9 mouse cellular contexts compared by ENCODE assay signal in the genomic region with DNA sequence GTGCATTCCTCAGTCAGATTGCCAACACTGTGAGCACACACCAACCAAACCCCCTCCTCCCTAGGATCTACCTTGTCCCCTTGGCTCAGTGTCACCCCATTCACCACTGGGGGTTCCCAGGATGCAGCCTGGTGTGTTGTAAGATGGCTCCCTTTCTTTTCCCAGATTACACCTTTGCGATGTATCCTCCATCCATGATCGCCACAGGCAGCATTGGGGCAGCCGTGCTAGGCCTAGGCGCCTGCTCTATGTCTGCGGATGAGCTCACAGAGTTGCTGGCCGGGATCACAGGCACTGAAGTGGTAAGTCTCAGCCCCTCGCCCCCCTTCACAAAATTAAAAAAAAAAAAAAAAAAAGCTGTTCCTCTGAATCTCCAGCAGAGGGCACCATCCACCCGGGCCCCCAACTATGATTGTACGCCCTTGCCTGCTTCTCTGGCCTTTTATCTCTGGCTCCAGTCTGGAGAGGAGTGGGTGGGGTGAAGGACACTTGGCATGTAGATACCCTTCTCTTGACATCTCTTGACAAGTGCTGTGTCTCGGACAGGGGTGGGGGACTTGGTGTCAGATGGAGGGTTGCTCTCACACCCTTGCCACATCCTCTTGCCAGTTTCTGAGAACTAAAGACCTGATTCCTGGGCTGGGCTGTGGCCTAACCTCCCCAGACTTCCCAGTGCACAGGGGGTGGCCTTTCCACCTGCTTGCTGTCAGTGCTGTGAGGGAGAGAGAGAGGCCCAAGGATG. TPM values are rescaled to one million over a fixed set of nuclear protein-coding genes. Genes with fewer than 3 reads are reported as not detected.
A peak's percentile ranks its signal among the peaks of the same experiment; 100 is the strongest.
DNase-seq lines count a peak whose midpoint lies in the region; ATAC-seq and TF ChIP-seq lines count a peak whose summit lies in the region.
"Had no signal": no experiment of that assay in that cellular context is flagged by ENCODE, and none has a peak within 500 bp of the region (broad histone marks: within the 10 kb centered on the region; RNA-seq: fewer than 3 reads in every experiment).

No protein-coding gene starts in this region.

- peak overlapping the region; percentile 90 for H3K27ac ChIP-seq in forebrain, embryonic 10.5 days
- no peak overlapping the region for H3K27ac ChIP-seq in forebrain, embryonic 15.5 days (replicated peaks)
- peak overlapping the region; percentile 89; the same call in 1 of the 2 replicates for H3K27ac ChIP-seq in limb, embryonic 10.5 days
- peak overlapping the region; percentile 54; the same call in 1 of the 2 replicates for H3K27ac ChIP-seq in midbrain, embryonic 12.5 days (replicated peaks)
- peak overlapping the region; percentile 94 for H3K27ac ChIP-seq in thymus, adult 2 months (ENCODE audit: control insufficient read depth, insufficient read depth, low read length)

- 32% methylated on average over 10 of the region's 10 CpGs for WGBS in forebrain, embryonic 10.5 days
- WGBS in forebrain, embryonic 15.5 days: 28% methylated on average over 10 of the region's 10 CpGs
- 30% methylated on average over 10 of the region's 10 CpGs for WGBS in limb, embryonic 10.5 days
- 22% methylated on average over 10 of the region's 10 CpGs for WGBS in midbrain, embryonic 12.5 days
- 22% methylated on average over 10 of the region's 10 CpGs for WGBS in thymus, adult 2 months

- H3K4me3 ChIP-seq in forebrain, embryonic 10.5 days: peak overlapping the region; percentile 80; the same call in 1 of the 2 replicates
- no peak overlapping the region for H3K4me3 ChIP-seq in forebrain, embryonic 15.5 days
- no peak overlapping the region for H3K4me3 ChIP-seq in limb, embryonic 10.5 days
- no peak overlapping the region for H3K4me3 ChIP-seq in midbrain, embryonic 12.5 days
- peak overlapping the region; percentile 92 for H3K4me3 ChIP-seq in thymus, adult 2 months (ENCODE audit: control insufficient read depth, insufficient read depth, low read length)

- H3K27me3 ChIP-seq in forebrain, embryonic 10.5 days (ENCODE audit: poor library complexity, severe bottlenecking): no peaks in the 10 kb centered on the region
- H3K27me3 ChIP-seq in forebrain, embryonic 15.5 days: no peaks in the 10 kb centered on the region
- no peaks in the 10 kb centered on the region for H3K27me3 ChIP-seq in limb, embryonic 10.5 days (ENCODE audit: low read depth, poor library complexity, severe bottlenecking)
- no peaks in the 10 kb centered on the region for H3K27me3 ChIP-seq in midbrain, embryonic 12.5 days
- no peaks in the 10 kb centered on the region for H3K27me3 ChIP-seq in thymus, adult 2 months (ENCODE audit: control insufficient read depth, insufficient read depth, low read length)
- H3K27me3 ChIP-seq: Patski had no signal

- no peaks in the 10 kb centered on the region for H3K9me3 ChIP-seq in forebrain, embryonic 10.5 days
- H3K9me3 ChIP-seq in forebrain, embryonic 15.5 days: no peaks in the 10 kb centered on the region
- H3K9me3 ChIP-seq in limb, embryonic 10.5 days (replicated peaks): no peaks in the 10 kb centered on the region
- H3K9me3 ChIP-seq in midbrain, embryonic 12.5 days: no peaks in the 10 kb centered on the region

- peaks cover 69% of the 10 kb centered on the region for H3K36me3 ChIP-seq in forebrain, embryonic 10.5 days (replicated peaks)
- H3K36me3 ChIP-seq in forebrain, embryonic 15.5 days: peaks cover 31% of the 10 kb centered on the region
- peaks cover 68% of the 10 kb centered on the region for H3K36me3 ChIP-seq in limb, embryonic 10.5 days
- H3K36me3 ChIP-seq in midbrain, embryonic 12.5 days: peaks cover 48% of the 10 kb centered on the region
- H3K36me3 ChIP-seq in thymus, adult 2 months (ENCODE audit: control insufficient read depth, insufficient read depth, low read length): peaks cover 66% of the 10 kb centered on the region

- TF ChIP-seq POLR2A in thymus, adult 2 months (IDR thresholded peaks at IDR 0.05; ENCODE audit: control insufficient read depth, extremely low read depth, insufficient read depth, low read length, poor library complexity): no peak

- H3K9ac ChIP-seq in forebrain, embryonic 15.5 days (replicated peaks): no peak overlapping the region
- H3K9ac ChIP-seq in midbrain, embryonic 12.5 days (replicated peaks): peak overlapping the region; percentile 20; the same call in 1 of the 2 replicates

- ATAC-seq in forebrain, embryonic 15.5 days (replicated peaks): no peak
- ATAC-seq in granulocyte monocyte progenitor cell, adult 5-6 weeks (replicated peaks; ENCODE audit: poor library complexity, severe bottlenecking): 0 out of 2 replicates have a peak, but pooled peaks have one; percentile 1
- ATAC-seq in midbrain, embryonic 12.5 days (ENCODE audit: low FRiP score, low read depth): 0 out of 2 replicates have a peak, but pooled peaks have one; percentile 3
- ATAC-seq: Patski had no signal

- TF ChIP-seq CTCF in thymus, adult 2 months (IDR thresholded peaks at IDR 0.05; ENCODE audit: borderline replicate concordance, control insufficient read depth, extremely low read depth, insufficient read depth, low read length, poor library complexity): peak; percentile 75; the same call in 1 of the 2 replicates

- H3K4me1 ChIP-seq in forebrain, embryonic 10.5 days: peaks cover 54% of the 10 kb centered on the region
- peaks cover 40% of the 10 kb centered on the region for H3K4me1 ChIP-seq in forebrain, embryonic 15.5 days
- H3K4me1 ChIP-seq in limb, embryonic 10.5 days: peaks cover 39% of the 10 kb centered on the region
- H3K4me1 ChIP-seq in midbrain, embryonic 12.5 days: peaks cover 46% of the 10 kb centered on the region
- H3K4me1 ChIP-seq in thymus, adult 2 months (replicated peaks; ENCODE audit: control insufficient read depth, insufficient read depth, low read length): peaks cover 68% of the 10 kb centered on the region

- H3K4me2 ChIP-seq in forebrain, embryonic 15.5 days (replicated peaks): no peak overlapping the region
- H3K4me2 ChIP-seq in midbrain, embryonic 12.5 days (replicated peaks): peak overlapping the region; percentile 95; the same call in 1 of the 2 replicates

- peak; percentile 52 for DNase-seq in forebrain, embryonic 10.5 days (ENCODE audit: extremely low spot score, low spot score)
- peak; percentile 64 to 71 for DNase-seq in CD8-positive naive resting alpha-beta T cell, adult 2 months (ENCODE audit: low read depth in 2 of 2, low spot score in 2 of 2)
- peak; percentile 60 for DNase-seq in c-Kit-positive CD71-negative TER-119-negative erythroid progenitor cells, embryonic 14.5 days (ENCODE audit: low read depth)
- peak; percentile 70 for DNase-seq in limb, embryonic 10.5 days (ENCODE audit: low spot score)
- DNase-seq in thymus, adult 2 months: peak; percentile 58

RNA-seq across cellular contexts. Expression of a gene that starts 13.3 kb away (rescaled TPM):
- 43.2 and 45.4 TPM in 2 replicates for polyA plus RNA-seq in forebrain, embryonic 10.5 days (2016; fragmentation: Nextera tagmentation; extraction: Ambion mirVana)
- polyA plus RNA-seq in forebrain, embryonic 15.5 days (2015; fragmentation: Nextera tagmentation; extraction: Ambion mirVana): 32.5 and 33.8 TPM in 2 replicates
- 16.2 and 17.8 TPM in 2 replicates for total RNA-seq in granulocyte monocyte progenitor cell, adult 5-6 weeks (2014; fragmentation: Nextera tagmentation)
- total RNA-seq in granulocyte monocyte progenitor cell, adult 5-6 weeks (2017): 12.6 and 16.0 TPM in 2 replicates
- polyA plus RNA-seq in limb, embryonic 10.5 days (2016; fragmentation: Nextera tagmentation; extraction: Ambion mirVana): 41.3 and 48.3 TPM in 2 replicates
- 30.8 and 31.5 TPM in 2 replicates for polyA plus RNA-seq in midbrain, embryonic 12.5 days (2016; fragmentation: Nextera tagmentation; extraction: Ambion mirVana)
- 14.2 and 16.9 TPM in 2 replicates for polyA plus RNA-seq in thymus, adult 2 months (2012; rRNA removed)

RNA-seq across cellular contexts. Expression of a gene that starts 13.4 kb away (rescaled TPM):
- 43.4 and 47.5 TPM in 2 replicates for polyA plus RNA-seq in forebrain, embryonic 10.5 days (2016; fragmentation: Nextera tagmentation; extraction: Ambion mirVana)
- 45.5 and 50.2 TPM in 2 replicates for polyA plus RNA-seq in forebrain, embryonic 15.5 days (2015; fragmentation: Nextera tagmentation; extraction: Ambion mirVana)
- total RNA-seq in granulocyte monocyte progenitor cell, adult 5-6 weeks (2014; fragmentation: Nextera tagmentation): 26.3 and 36.3 TPM in 2 replicates
- total RNA-seq in granulocyte monocyte progenitor cell, adult 5-6 weeks (2017): 25.0 and 29.5 TPM in 2 replicates
- 51.6 and 53.4 TPM in 2 replicates for polyA plus RNA-seq in limb, embryonic 10.5 days (2016; fragmentation: Nextera tagmentation; extraction: Ambion mirVana)
- polyA plus RNA-seq in midbrain, embryonic 12.5 days (2016; fragmentation: Nextera tagmentation; extraction: Ambion mirVana): 39.5 and 41.0 TPM in 2 replicates
- polyA plus RNA-seq in thymus, adult 2 months (2012; rRNA removed): 46.1 and 56.4 TPM in 2 replicates

RNA-seq across cellular contexts. Expression of a gene that starts 13.4 kb away (rescaled TPM):
- polyA plus RNA-seq in forebrain, embryonic 10.5 days (2016; fragmentation: Nextera tagmentation; extraction: Ambion mirVana): 1.5 and 1.9 TPM in 2 replicates
- polyA plus RNA-seq in forebrain, embryonic 15.5 days (2015; fragmentation: Nextera tagmentation; extraction: Ambion mirVana): 2.2 and 3.0 TPM in 2 replicates
- 0.41 and 2.2 TPM in 2 replicates for total RNA-seq in granulocyte monocyte progenitor cell, adult 5-6 weeks (2014; fragmentation: Nextera tagmentation)
- 2.5 and 3.1 TPM in 2 replicates for total RNA-seq in granulocyte monocyte progenitor cell, adult 5-6 weeks (2017)
- 0.81 and 2.1 TPM in 2 replicates for polyA plus RNA-seq in limb, embryonic 10.5 days (2016; fragmentation: Nextera tagmentation; extraction: Ambion mirVana)
- 2.2 and 2.5 TPM in 2 replicates for polyA plus RNA-seq in midbrain, embryonic 12.5 days (2016; fragmentation: Nextera tagmentation; extraction: Ambion mirVana)
- 2.8 and 4.5 TPM in 2 replicates for polyA plus RNA-seq in thymus, adult 2 months (2012; rRNA removed)

RNA-seq across cellular contexts. Expression of a gene that starts 32.5 kb away (rescaled TPM):
- 5.0 and 6.0 TPM in 2 replicates for polyA plus RNA-seq in forebrain, embryonic 10.5 days (2016; fragmentation: Nextera tagmentation; extraction: Ambion mirVana)
- polyA plus RNA-seq in forebrain, embryonic 15.5 days (2015; fragmentation: Nextera tagmentation; extraction: Ambion mirVana): 10.7 and 11.1 TPM in 2 replicates
- 4.1 and 6.8 TPM in 2 replicates for total RNA-seq in granulocyte monocyte progenitor cell, adult 5-6 weeks (2014; fragmentation: Nextera tagmentation)
- total RNA-seq in granulocyte monocyte progenitor cell, adult 5-6 weeks (2017): 1.5 and 4.1 TPM in 2 replicates
- 5.5 and 6.8 TPM in 2 replicates for polyA plus RNA-seq in limb, embryonic 10.5 days (2016; fragmentation: Nextera tagmentation; extraction: Ambion mirVana)
- 10.5 and 11.9 TPM in 2 replicates for polyA plus RNA-seq in midbrain, embryonic 12.5 days (2016; fragmentation: Nextera tagmentation; extraction: Ambion mirVana)
- 12.5 and 17.2 TPM in 2 replicates for polyA plus RNA-seq in thymus, adult 2 months (2012; rRNA removed)

Comparison
In these comparisons a context has a peak if more than half of its experiments do, and no peak if none do; other contexts are left out.
1. H3K4me3 ChIP-seq: peak in forebrain, embryonic 10.5 days (single experiment) and thymus, adult 2 months (single experiment); none in forebrain, embryonic 15.5 days (single experiment), limb, embryonic 10.5 days (single experiment) and midbrain, embryonic 12.5 days (single experiment).
2. Peak in every context shown above with its lines, with median percentiles within 50 percentile points of each other: DNase-seq.